Mouse (Mus musculus): Measurements from ENCODE around the gene B4galt5.
A peak's percentile ranks its signal among the peaks of the same experiment; 100 is the strongest.

The B4galt5 gene

GRCm38 (mm10) chr2:167263040-167263810 lies 85.8 kb downstream of the B4galt5 start:
- Histone ChIP-seq H3K4me3 (replicated peaks; ENCODE audit: low read length) (peak overlapping the region; percentile 80), H3K27me3 (ENCODE audit: insufficient read depth, low read length) (no peaks in the 10 kb centered on the region), H3K36me3 (ENCODE audit: insufficient read depth, low read length) (no peaks in the 10 kb centered on the region), H3K9me3 (ENCODE audit: low read length) (peaks cover 7% of the 10 kb centered on the region; the same call in 1 of the 2 replicates), H3K4me1 (replicated peaks; ENCODE audit: low read depth, low read length) (peaks cover 37% of the 10 kb centered on the region)
- no peak for TF ChIP-seq NANOG (IDR thresholded peaks at IDR 0.05; ENCODE audit: borderline replicate concordance, low read length)
- TF ChIP-seq CTCF (conservative IDR thresholded peaks at IDR 0.05; ENCODE audit: low read length) = no peak
- TF ChIP-seq POU5F1 (IDR thresholded peaks at IDR 0.05; ENCODE audit: borderline replicate concordance, low read length) = no peak

- no peaks in the 10 kb centered on the region for H3K36me3 ChIP-seq (ENCODE audit: insufficient read depth, low read length)
- peaks cover 7% of the 10 kb centered on the region; the same call in 1 of the 2 replicates for H3K9me3 ChIP-seq (ENCODE audit: low read length)
- peaks cover 37% of the 10 kb centered on the region for H3K4me1 ChIP-seq (replicated peaks; ENCODE audit: low read depth, low read length)
- H3K4me3 ChIP-seq (replicated peaks; ENCODE audit: low read length) = no peak overlapping the region
- no peak for TF ChIP-seq POU5F1 (IDR thresholded peaks at IDR 0.05; ENCODE audit: borderline replicate concordance, low read length)
- TF ChIP-seq NANOG (IDR thresholded peaks at IDR 0.05; ENCODE audit: borderline replicate concordance, low read length) = no peak
- no peak for TF ChIP-seq CTCF (conservative IDR thresholded peaks at IDR 0.05; ENCODE audit: low read length)
- no peaks in the 10 kb centered on the region for H3K27me3 ChIP-seq (ENCODE audit: insufficient read depth, low read length)
Observed at GRCm38 (mm10) chr2:167262433-167262832, 86.5 kb downstream of the B4galt5 start.

GRCm38 (mm10) chr2:167261106-167261505 lies 87.9 kb downstream of the B4galt5 start:
- H3K4me3 ChIP-seq (replicated peaks; ENCODE audit: low read length) = no peak overlapping the region
- TF ChIP-seq POU5F1 (IDR thresholded peaks at IDR 0.05; ENCODE audit: borderline replicate concordance, low read length) (no peak), NANOG (IDR thresholded peaks at IDR 0.05; ENCODE audit: borderline replicate concordance, low read length) (no peak), CTCF (conservative IDR thresholded peaks at IDR 0.05; ENCODE audit: low read length) (no peak)

GRCm38 (mm10) chr2:167257790-167258189 lies 91.2 kb downstream of the B4galt5 start:
- Histone ChIP-seq H3K27me3 (ENCODE audit: insufficient read depth, low read length) (no peaks in the 10 kb centered on the region; the same call in 1 of the 2 replicates), H3K9me3 (ENCODE audit: low read length) (peaks cover 4% of the 10 kb centered on the region; the same call in 1 of the 2 replicates), H3K4me3 (replicated peaks; ENCODE audit: low read length) (no peak overlapping the region), H3K4me1 (replicated peaks; ENCODE audit: low read depth, low read length) (peaks cover 22% of the 10 kb centered on the region), H3K36me3 (ENCODE audit: insufficient read depth, low read length) (no peaks in the 10 kb centered on the region)
- no peak for TF ChIP-seq NANOG (IDR thresholded peaks at IDR 0.05; ENCODE audit: borderline replicate concordance, low read length)
- no peak for TF ChIP-seq POU5F1 (IDR thresholded peaks at IDR 0.05; ENCODE audit: borderline replicate concordance, low read length)
- no peak for TF ChIP-seq CTCF (conservative IDR thresholded peaks at IDR 0.05; ENCODE audit: low read length)

More at GRCm38 (mm10) chr2:167261106-167261505, 87.9 kb downstream of the B4galt5 start:
- H3K36me3 ChIP-seq (ENCODE audit: insufficient read depth, low read length) = no peaks in the 10 kb centered on the region
- peaks cover 7% of the 10 kb centered on the region; the same call in 1 of the 2 replicates for H3K9me3 ChIP-seq (ENCODE audit: low read length)
- H3K4me1 ChIP-seq (replicated peaks; ENCODE audit: low read depth, low read length) = peaks cover 33% of the 10 kb centered on the region
- no peaks in the 10 kb centered on the region for H3K27me3 ChIP-seq (ENCODE audit: insufficient read depth, low read length)

- Histone ChIP-seq H3K36me3 (ENCODE audit: insufficient read depth, low read length) (no peaks in the 10 kb centered on the region), H3K4me3 (replicated peaks; ENCODE audit: low read length) (no peak overlapping the region), H3K27me3 (ENCODE audit: insufficient read depth, low read length) (no peaks in the 10 kb centered on the region; the same call in 1 of the 2 replicates), H3K4me1 (replicated peaks; ENCODE audit: low read depth, low read length) (peaks cover 50% of the 10 kb centered on the region), H3K9me3 (ENCODE audit: low read length) (no peaks in the 10 kb centered on the region)
- TF ChIP-seq CTCF (conservative IDR thresholded peaks at IDR 0.05; ENCODE audit: low read length) (no peak), NANOG (IDR thresholded peaks at IDR 0.05; ENCODE audit: borderline replicate concordance, low read length) (no peak)
Observed at GRCm38 (mm10) chr2:167254808-167255207, 94.2 kb downstream of the B4galt5 start.

- Histone ChIP-seq H3K9me3 (ENCODE audit: low read length) (no peaks in the 10 kb centered on the region), H3K27me3 (ENCODE audit: insufficient read depth, low read length) (no peaks in the 10 kb centered on the region; the same call in 1 of the 2 replicates), H3K36me3 (ENCODE audit: insufficient read depth, low read length) (no peaks in the 10 kb centered on the region), H3K4me3 (replicated peaks; ENCODE audit: low read length) (peak overlapping the region; percentile 46), H3K4me1 (replicated peaks; ENCODE audit: low read depth, low read length) (peaks cover 57% of the 10 kb centered on the region)
- TF ChIP-seq NANOG (IDR thresholded peaks at IDR 0.05; ENCODE audit: borderline replicate concordance, low read length) (no peak), CTCF (conservative IDR thresholded peaks at IDR 0.05; ENCODE audit: low read length) (no peak)
Observed at GRCm38 (mm10) chr2:167254185-167254584, 94.8 kb downstream of the B4galt5 start.

DNA sequence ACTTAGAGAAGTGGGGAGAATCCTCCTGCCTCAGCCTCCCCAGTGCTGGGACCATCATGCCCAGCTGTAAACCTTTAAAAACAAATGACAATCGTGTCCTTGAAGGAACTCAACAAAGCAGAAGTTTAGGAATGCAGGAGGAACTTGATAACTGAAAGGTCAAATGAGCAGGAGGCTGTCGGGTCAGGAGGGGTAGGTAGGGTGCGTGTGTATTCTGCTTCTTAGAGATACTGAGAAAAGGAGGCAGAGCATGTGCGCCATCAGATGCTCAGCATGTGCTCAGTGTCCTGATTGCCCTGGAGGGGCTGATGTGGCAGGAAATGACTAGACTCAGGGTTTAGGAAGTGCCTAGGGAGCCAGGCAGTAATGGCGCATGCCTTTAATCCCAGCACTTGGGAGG lies 95.5 kb downstream of the B4galt5 start:
- H3K4me3 ChIP-seq (replicated peaks; ENCODE audit: low read length) = no peak overlapping the region
- no peaks in the 10 kb centered on the region for H3K9me3 ChIP-seq (ENCODE audit: low read length)
- H3K4me1 ChIP-seq (replicated peaks; ENCODE audit: low read depth, low read length) = peaks cover 61% of the 10 kb centered on the region
- no peak for TF ChIP-seq POU5F1 (IDR thresholded peaks at IDR 0.05; ENCODE audit: borderline replicate concordance, low read length)
- TF ChIP-seq NANOG (IDR thresholded peaks at IDR 0.05; ENCODE audit: borderline replicate concordance, low read length) = peak; percentile 54; the same call in 1 of the 2 replicates
- no peaks in the 10 kb centered on the region for H3K36me3 ChIP-seq (ENCODE audit: insufficient read depth, low read length)
- no peaks in the 10 kb centered on the region; the same call in 1 of the 2 replicates for H3K27me3 ChIP-seq (ENCODE audit: insufficient read depth, low read length)

GRCm38 (mm10) chr2:167252057-167252687 lies 96.8 kb downstream of the B4galt5 start:
- Histone ChIP-seq H3K36me3 (ENCODE audit: insufficient read depth, low read length) (no peaks in the 10 kb centered on the region), H3K27me3 (ENCODE audit: insufficient read depth, low read length) (no peaks in the 10 kb centered on the region; the same call in 1 of the 2 replicates), H3K9me3 (ENCODE audit: low read length) (no peaks in the 10 kb centered on the region), H3K4me1 (replicated peaks; ENCODE audit: low read depth, low read length) (peaks cover 60% of the 10 kb centered on the region), H3K4me3 (replicated peaks; ENCODE audit: low read length) (no peak overlapping the region)
- TF ChIP-seq POU5F1 (IDR thresholded peaks at IDR 0.05; ENCODE audit: borderline replicate concordance, low read length) (no peak), NANOG (IDR thresholded peaks at IDR 0.05; ENCODE audit: borderline replicate concordance, low read length) (no peak), CTCF (conservative IDR thresholded peaks at IDR 0.05; ENCODE audit: low read length) (no peak)

All from E14TG2a.4 (cell line).